ENCODE assay signal across 25 mouse cellular contexts in the genomic region with DNA sequence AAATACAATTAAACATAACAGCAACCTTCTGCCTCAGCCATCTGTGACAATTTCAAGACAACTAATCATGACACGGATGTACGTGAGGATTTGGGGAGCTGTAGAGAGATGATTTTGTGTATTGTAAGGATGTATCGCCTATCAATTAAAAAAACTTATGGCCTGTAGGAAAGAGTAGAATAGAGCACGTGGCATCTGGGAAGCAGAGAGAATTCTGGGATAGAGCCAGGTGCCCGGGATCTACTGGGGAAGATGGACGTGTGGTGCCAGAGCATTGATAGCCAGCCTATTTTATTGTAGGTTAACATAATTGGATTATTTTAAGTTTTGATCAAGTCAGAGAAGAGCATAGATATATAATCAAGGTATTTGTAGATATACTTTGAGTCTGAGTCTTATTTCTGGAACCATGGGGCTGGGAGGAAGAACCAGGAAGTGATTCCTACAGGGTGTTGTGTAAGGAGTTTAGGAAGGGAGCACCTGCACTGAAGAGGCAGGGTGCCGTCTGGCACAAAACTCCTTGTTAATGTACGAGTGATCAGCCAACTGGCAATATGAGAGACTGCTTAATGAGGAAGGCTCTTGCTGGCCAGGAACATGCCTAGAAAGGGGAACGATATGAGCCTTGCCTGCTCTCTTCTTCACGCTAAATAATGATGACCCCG.
A peak's percentile ranks its signal among the peaks of the same experiment; 100 is the strongest.
DNase-seq lines count a peak whose midpoint lies in the region; ATAC-seq lines count a peak whose summit lies in the region.
"Had no signal": no experiment of that assay in that cellular context is flagged by ENCODE, and none has a peak within 500 bp of the region (broad histone marks: within the 10 kb centered on the region; RNA-seq: fewer than 3 reads in every experiment).

No protein-coding gene starts in this region.

- H3K9me3 ChIP-seq in hindbrain, embryonic 14.5 days (ENCODE audit: control insufficient read depth, low read length), result no peaks in the 10 kb centered on the region
- H3K9me3 ChIP-seq in hindbrain, embryonic 10.5 days, result no peaks in the 10 kb centered on the region
- no peaks in the 10 kb centered on the region for H3K9me3 ChIP-seq in neural tube, embryonic 12.5 days
- H3K9me3 ChIP-seq in neural tube, embryonic 15.5 days (replicated peaks), result no peaks in the 10 kb centered on the region
- H3K9me3 ChIP-seq in hindbrain, embryonic 16.5 days (ENCODE audit: control insufficient read depth, low read length), result no peaks in the 10 kb centered on the region
- H3K9me3 ChIP-seq: embryonic facial prominence, embryonic 10.5 days; heart, embryonic 13.5 days; limb, embryonic 10.5 days; midbrain, embryonic 15.5 days had no signal

- DNase-seq in hindbrain, embryonic 14.5 days (ENCODE audit: low spot score), result no peak
- no peak for DNase-seq in hindbrain, embryonic 10.5 days (ENCODE audit: low spot score)
- DNase-seq in telencephalon, adult 2 months (ENCODE audit: low read depth, low spot score), result peak; percentile 6
- DNase-seq: adrenal gland, postnatal 10 days; cerebellum, adult 11 months; cerebellum, postnatal 36 days; gastrocnemius, adult 2 months; heart, adult 18-20 months; kidney, adult 8-10 months; kidney, postnatal 25 days; lung, adult 18-20 months; lung, postnatal 14 days; right cerebral cortex, adult 18-20 months; thymus, adult 18-20 months; thymus, postnatal 4 days had no signal

- no peaks in the 10 kb centered on the region for H3K4me1 ChIP-seq in hindbrain, embryonic 14.5 days (replicated peaks; ENCODE audit: control insufficient read depth, insufficient read depth, low read length)
- H3K4me1 ChIP-seq in hindbrain, embryonic 10.5 days (replicated peaks), result no peaks in the 10 kb centered on the region
- H3K4me1 ChIP-seq in neural tube, embryonic 12.5 days, result no peaks in the 10 kb centered on the region
- H3K4me1 ChIP-seq in neural tube, embryonic 15.5 days, result peaks cover 2% of the 10 kb centered on the region; the same call in 1 of the 2 replicates
- no peaks in the 10 kb centered on the region for H3K4me1 ChIP-seq in hindbrain, embryonic 16.5 days (ENCODE audit: control insufficient read depth, insufficient read depth, low read depth, low read length)
- H3K4me1 ChIP-seq: embryonic facial prominence, embryonic 10.5 days; heart, embryonic 13.5 days; limb, embryonic 10.5 days; megakaryocyte, embryonic 14.5 days; midbrain, embryonic 15.5 days had no signal

- H3K4me3 ChIP-seq in hindbrain, embryonic 14.5 days (replicated peaks; ENCODE audit: low read length), result no peak overlapping the region
- no peak overlapping the region for H3K4me3 ChIP-seq in hindbrain, embryonic 10.5 days
- no peak overlapping the region for H3K4me3 ChIP-seq in neural tube, embryonic 12.5 days
- H3K4me3 ChIP-seq in neural tube, embryonic 15.5 days (replicated peaks), result no peak overlapping the region
- no peak overlapping the region for H3K4me3 ChIP-seq in hindbrain, embryonic 16.5 days (ENCODE audit: low read length)
- H3K4me3 ChIP-seq: embryonic facial prominence, embryonic 10.5 days; gastrocnemius, adult 2 months; heart, embryonic 13.5 days; limb, embryonic 10.5 days; midbrain, embryonic 15.5 days had no signal

- ATAC-seq in hindbrain, embryonic 14.5 days (ENCODE audit: low FRiP score), result peak; percentile 37; the same call in 1 of the 2 replicates
- ATAC-seq in neural tube, embryonic 12.5 days (ENCODE audit: low FRiP score, low read depth), result peak; percentile 13; the same call in 1 of the 2 replicates
- no peak for ATAC-seq in neural tube, embryonic 15.5 days (ENCODE audit: low FRiP score)
- peak; percentile 82 for ATAC-seq in hindbrain, embryonic 16.5 days
- ATAC-seq in activated CD4-positive, CD25-positive, alpha-beta regulatory T cell, adult 4 months, result no peak
- ATAC-seq: midbrain, embryonic 15.5 days; Patski had no signal

- no peaks in the 10 kb centered on the region for H3K27me3 ChIP-seq in hindbrain, embryonic 14.5 days (ENCODE audit: control insufficient read depth, insufficient read depth, low read length)
- H3K27me3 ChIP-seq in hindbrain, embryonic 10.5 days (ENCODE audit: insufficient read depth, poor library complexity, severe bottlenecking), result no peaks in the 10 kb centered on the region
- no peaks in the 10 kb centered on the region for H3K27me3 ChIP-seq in neural tube, embryonic 12.5 days (replicated peaks)
- no peaks in the 10 kb centered on the region for H3K27me3 ChIP-seq in neural tube, embryonic 15.5 days (replicated peaks)
- H3K27me3 ChIP-seq in hindbrain, embryonic 16.5 days (replicated peaks; ENCODE audit: control insufficient read depth, insufficient read depth, low read length), result no peaks in the 10 kb centered on the region
- H3K27me3 ChIP-seq: heart, embryonic 13.5 days; megakaryocyte, embryonic 14.5 days; midbrain, embryonic 15.5 days; Patski had no signal

- no peak overlapping the region for H3K4me2 ChIP-seq in hindbrain, embryonic 14.5 days (replicated peaks)
- H3K4me2 ChIP-seq in neural tube, embryonic 12.5 days (replicated peaks), result no peak overlapping the region
- no peak overlapping the region for H3K4me2 ChIP-seq in neural tube, embryonic 15.5 days
- H3K4me2 ChIP-seq in hindbrain, embryonic 16.5 days (ENCODE audit: low read length), result no peak overlapping the region
- H3K4me2 ChIP-seq: heart, embryonic 13.5 days; midbrain, embryonic 15.5 days had no signal

- H3K36me3 ChIP-seq in hindbrain, embryonic 14.5 days (replicated peaks; ENCODE audit: control insufficient read depth, insufficient read depth), result no peaks in the 10 kb centered on the region
- no peaks in the 10 kb centered on the region for H3K36me3 ChIP-seq in hindbrain, embryonic 10.5 days
- H3K36me3 ChIP-seq in neural tube, embryonic 12.5 days, result no peaks in the 10 kb centered on the region
- no peaks in the 10 kb centered on the region for H3K36me3 ChIP-seq in neural tube, embryonic 15.5 days
- no peaks in the 10 kb centered on the region for H3K36me3 ChIP-seq in hindbrain, embryonic 16.5 days (ENCODE audit: control insufficient read depth, insufficient read depth, low read length)
- H3K36me3 ChIP-seq: embryonic facial prominence, embryonic 10.5 days; heart, embryonic 13.5 days; limb, embryonic 10.5 days; midbrain, embryonic 15.5 days had no signal

- no peak overlapping the region for H3K27ac ChIP-seq in hindbrain, embryonic 14.5 days
- H3K27ac ChIP-seq in hindbrain, embryonic 10.5 days, result no peak overlapping the region
- no peak overlapping the region for H3K27ac ChIP-seq in neural tube, embryonic 12.5 days
- no peak overlapping the region for H3K27ac ChIP-seq in neural tube, embryonic 15.5 days (replicated peaks)
- H3K27ac ChIP-seq in hindbrain, embryonic 16.5 days (ENCODE audit: low read depth, low read length), result no peak overlapping the region
- H3K27ac ChIP-seq: embryonic facial prominence, embryonic 10.5 days; gastrocnemius, adult 2 months; heart, embryonic 13.5 days; limb, embryonic 10.5 days; midbrain, embryonic 15.5 days had no signal

- 72% methylated on average over 11 of the region's 11 CpGs for WGBS in hindbrain, embryonic 14.5 days
- WGBS in hindbrain, embryonic 10.5 days, result 84% methylated on average over 11 of the region's 11 CpGs
- WGBS in neural tube, embryonic 12.5 days, result 71% methylated on average over 11 of the region's 11 CpGs
- WGBS in neural tube, embryonic 15.5 days, result 58% methylated on average over 11 of the region's 11 CpGs
- 64% methylated on average over 11 of the region's 11 CpGs for WGBS in hindbrain, embryonic 16.5 days

- no peak overlapping the region for H3K9ac ChIP-seq in hindbrain, embryonic 14.5 days
- H3K9ac ChIP-seq in neural tube, embryonic 12.5 days, result no peak overlapping the region
- H3K9ac ChIP-seq in neural tube, embryonic 15.5 days (replicated peaks), result no peak overlapping the region
- H3K9ac ChIP-seq in hindbrain, embryonic 16.5 days (ENCODE audit: low read depth, low read length), result no peak overlapping the region
- H3K9ac ChIP-seq: heart, embryonic 13.5 days; midbrain, embryonic 15.5 days had no signal

Comparison
In these comparisons a context has a peak if more than half of its experiments do, and no peak if none do; other contexts are left out.
1. ATAC-seq: peak in hindbrain, embryonic 14.5 days (single experiment), neural tube, embryonic 12.5 days (single experiment) and hindbrain, embryonic 16.5 days (single experiment); none in neural tube, embryonic 15.5 days (single experiment) and activated CD4-positive, CD25-positive, alpha-beta regulatory T cell, adult 4 months (single experiment).